Mouse (Mus musculus) sigmoid colon, adult 10 weeks (tissue): ENCODE data around the gene Olfr1196. TPM values are rescaled to one million over a fixed set of nuclear protein-coding genes. Genes with fewer than 3 reads are reported as not detected.

Experiments
- polyA plus RNA-seq: library from polyadenylated mRNA; stranded (reverse); fragments of 350-450 nt; fragmentation: Illumina TruSeq; extraction: RNeasy Lipid Tissue Mini Kit (QIAGEN cat#74804); gene quantifications from one replicate; pipeline ENCODE4 v1.2.3, GENCODE M21; 2014; ENCODE audit warnings: low read depth, low replicate concordance

Gene Olfr1196
- not detected for polyA plus RNA-seq

DNA sequence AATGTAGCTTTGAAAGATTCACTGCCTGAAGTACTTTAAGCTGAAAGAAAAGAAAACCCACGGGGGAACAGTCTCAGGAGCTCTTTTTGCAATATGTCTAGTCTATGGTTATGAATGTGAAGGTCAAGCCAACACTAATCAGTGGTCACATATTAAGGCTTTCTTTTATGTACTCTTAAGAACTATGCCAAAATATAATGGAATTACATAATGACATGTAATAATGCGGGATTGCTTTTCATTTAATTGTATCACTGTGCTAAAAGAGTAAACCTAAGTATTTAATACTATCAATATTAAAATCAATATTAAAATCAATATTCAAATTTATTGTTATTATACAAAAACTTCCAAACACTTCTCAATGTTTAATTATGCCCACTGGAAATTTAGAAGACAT lies at the start of gene Olfr1196:
Gene Olfr1196, minus strand, starts transcription at position 101 of the 400 bp plus-strand sequence.

DNA sequence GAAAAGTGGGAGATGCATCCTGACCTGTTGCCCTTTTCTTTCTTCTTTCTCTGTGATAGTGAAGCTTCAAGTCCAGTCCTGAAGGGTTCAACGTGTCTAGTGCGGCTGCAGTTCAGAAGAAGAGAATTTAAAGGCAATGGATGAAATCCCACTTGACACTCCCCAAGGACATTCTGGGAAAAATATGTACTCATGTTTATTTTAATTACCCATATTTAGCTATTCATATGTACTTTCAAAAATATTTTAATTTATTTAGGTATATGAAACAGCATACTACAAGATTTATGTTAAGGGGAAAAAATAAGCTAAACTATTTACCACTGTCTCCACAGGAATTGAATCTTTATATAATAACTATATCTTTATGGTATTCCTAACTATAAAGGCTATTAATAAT lies 46.9 kb upstream of the Olfr1196 start, which contains the start of gene Olfr1198:
Gene Olfr1198, minus strand, starts transcription at position 101 of the 400 bp plus-strand sequence.

DNA sequence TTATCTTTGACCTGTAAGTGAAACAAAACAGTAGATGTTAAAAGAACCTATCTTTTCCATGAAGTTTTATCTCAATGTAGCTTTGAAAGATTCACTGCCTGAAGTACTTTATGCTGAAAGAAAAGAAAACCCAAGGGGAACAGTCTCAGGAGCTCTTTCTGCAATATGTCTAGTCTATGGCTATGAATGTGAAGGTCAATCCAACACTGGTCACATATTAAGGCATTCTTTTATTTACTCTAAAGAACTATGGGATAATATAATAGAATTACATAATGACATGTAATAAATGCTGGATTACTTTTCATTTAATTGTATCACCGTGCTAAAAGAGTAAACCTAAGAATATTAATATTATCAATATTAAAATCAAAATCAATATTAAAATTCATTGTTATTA lies 27.9 kb upstream of the Olfr1196 start, which contains the start of gene Olfr1197:
Gene Olfr1197, minus strand, starts transcription at position 101 of the 400 bp plus-strand sequence.

DNA sequence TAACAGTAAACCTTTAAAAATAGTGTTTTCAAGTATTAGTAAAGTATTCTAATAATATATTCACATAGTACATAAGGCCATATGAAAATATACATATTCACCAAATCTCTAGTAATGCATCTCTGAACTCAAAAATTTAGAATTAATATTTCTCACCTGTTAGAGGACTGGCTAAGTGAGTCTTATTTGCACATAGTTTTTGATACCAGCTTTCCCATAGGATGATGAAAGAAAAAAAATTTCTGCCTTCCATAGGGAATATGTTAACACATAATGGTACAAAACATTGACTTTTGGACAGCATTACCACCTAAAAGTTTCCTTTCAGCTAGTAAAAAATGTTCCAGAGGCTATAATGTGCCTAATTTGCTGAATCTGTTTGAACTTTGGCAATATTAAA lies 15.3 kb downstream of the Olfr1196 start, which contains the start of gene Olfr1195:
Gene Olfr1195, minus strand, starts transcription at position 101 of the 400 bp plus-strand sequence.

DNA sequence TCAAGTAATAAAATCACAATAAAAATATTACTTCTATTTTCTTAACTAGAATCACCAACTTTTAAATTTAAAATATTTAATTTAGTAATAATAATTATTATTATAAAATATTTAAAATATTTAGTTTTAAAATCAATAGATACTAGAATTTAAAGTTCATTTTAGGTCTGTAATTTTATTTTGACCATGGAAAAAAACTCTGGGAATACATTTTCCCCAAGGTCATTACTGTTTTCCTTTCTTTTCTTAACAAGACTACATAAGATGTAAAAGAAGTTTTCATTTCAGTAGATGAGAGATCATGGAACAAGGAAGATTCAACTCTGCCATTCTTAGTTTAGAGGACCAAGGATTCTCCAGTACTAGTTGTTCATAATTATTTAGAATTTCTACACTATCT lies 29.1 kb downstream of the Olfr1196 start, which contains the start of gene Olfr1193:
Gene Olfr1193, plus strand, starts transcription at position 301 of the 400 bp plus-strand sequence.

DNA sequence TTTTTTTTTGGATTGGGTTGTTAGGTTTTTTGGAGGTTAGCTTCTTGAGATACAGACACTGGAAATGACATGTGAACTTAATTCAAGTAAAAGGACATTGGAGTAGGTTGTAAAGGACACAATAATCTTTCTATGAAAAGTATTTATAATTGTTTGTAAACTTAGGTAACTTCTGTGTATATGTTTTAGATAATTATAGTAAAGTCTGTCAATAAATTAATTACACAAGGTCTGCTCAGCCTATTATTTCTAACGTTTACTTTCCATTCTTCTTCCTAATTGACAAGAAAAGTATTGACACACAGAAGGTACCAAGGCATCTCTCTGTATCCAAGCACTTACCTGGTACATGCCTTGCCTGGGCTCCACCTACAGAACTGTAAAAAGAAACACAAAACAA lies 56.2 kb downstream of the Olfr1196 start, which contains the start of gene Olfr1192-ps1:
Gene Olfr1192-ps1, plus strand, starts transcription at position 301 of the 400 bp plus-strand sequence.

Other genes starting within 250 kb of the Olfr1196 start
- not detected for gene Olfr1183, start 249.7 kb downstream of the Olfr1196 start, polyA plus RNA-seq
- not detected for gene Olfr1184, start 221.0 kb downstream of the Olfr1196 start, polyA plus RNA-seq
- gene Olfr1185-ps1, start 211.3 kb downstream of the Olfr1196 start, polyA plus RNA-seq = not detected
- not detected for gene Olfr1186, start 186.0 kb downstream of the Olfr1196 start, polyA plus RNA-seq
- gene Olfr1188, start 147.7 kb downstream of the Olfr1196 start, polyA plus RNA-seq = not detected
- gene Olfr1189, start 118.1 kb downstream of the Olfr1196 start, polyA plus RNA-seq = not detected
- not detected for gene Olfr1191-ps1, start 64.1 kb downstream of the Olfr1196 start, polyA plus RNA-seq
- gene Olfr1192-ps1, start 56.1 kb downstream of the Olfr1196 start, polyA plus RNA-seq = not detected
- not detected for gene Olfr1193, start 29.0 kb downstream of the Olfr1196 start, polyA plus RNA-seq
- not detected for gene Olfr1195, start 15.4 kb downstream of the Olfr1196 start, polyA plus RNA-seq
- not detected for gene Olfr1197, start 27.8 kb upstream of the Olfr1196 start, polyA plus RNA-seq
- not detected for gene Olfr1198, start 46.8 kb upstream of the Olfr1196 start, polyA plus RNA-seq
- not detected for gene Olfr1199, start 55.9 kb upstream of the Olfr1196 start, polyA plus RNA-seq
- not detected for gene Olfr1200, start 65.9 kb upstream of the Olfr1196 start, polyA plus RNA-seq
- gene Olfr1201, start 88.4 kb upstream of the Olfr1196 start, polyA plus RNA-seq = not detected
- not detected for gene Olfr1202, start 109.9 kb upstream of the Olfr1196 start, polyA plus RNA-seq
- not detected for gene Olfr1205, start 125.1 kb upstream of the Olfr1196 start, polyA plus RNA-seq
- not detected for gene Olfr1204, start 144.7 kb upstream of the Olfr1196 start, polyA plus RNA-seq
- not detected for gene Olfr1206, start 158.6 kb upstream of the Olfr1196 start, polyA plus RNA-seq
- not detected for gene Olfr1208, start 197.7 kb upstream of the Olfr1196 start, polyA plus RNA-seq
- gene Olfr1209, start 210.6 kb upstream of the Olfr1196 start, polyA plus RNA-seq = not detected
- not detected for gene Olfr1211, start 233.5 kb upstream of the Olfr1196 start, polyA plus RNA-seq
- gene Olfr1212, start 249.4 kb upstream of the Olfr1196 start, polyA plus RNA-seq = not detected